Mouse (Mus musculus) midbrain, embryonic 12.5 days (tissue): ENCODE measurements around the gene Cnst. TPM values are rescaled to one million over a fixed set of nuclear protein-coding genes. Genes with fewer than 3 reads are reported as not detected.

Source experiments
- ATAC-seq: fragments of 200-750 bp; cut with Nextera tagmentation; 2 replicates; pipeline ENCODE4 v1.8.0; 2017; ENCODE audit warnings: low read depth, moderate TSS enrichment, moderate library complexity; ENCODE audit not compliant: low FRiP score
- H3K27ac ChIP-seq: fragments of 300-500 bp; sonication (generic); replicated peaks from 2 replicates; pipeline ENCODE4 v1.5.1; 2016; ENCODE audit warnings: mild to moderate bottlenecking
- H3K27me3 ChIP-seq: fragments of 300-500 bp; sonication (generic); 2 replicates; pipeline ENCODE4 v1.6.1; 2016; ENCODE audit warnings: mild to moderate bottlenecking
- H3K36me3 ChIP-seq: fragments of 300-500 bp; sonication (generic); 2 replicates; pipeline ENCODE4 v1.6.1; 2016
- H3K4me1 ChIP-seq: fragments of 300-500 bp; sonication (generic); 2 replicates; pipeline ENCODE4 v1.6.1; 2016
- H3K4me2 ChIP-seq: fragments of 300-500 bp; sonication (generic); replicated peaks from 2 replicates; pipeline ENCODE4 v1.6.1; 2016; ENCODE audit warnings: mild to moderate bottlenecking, moderate library complexity
- H3K4me3 ChIP-seq: fragments of 300-500 bp; sonication (generic); 2 replicates; pipeline ENCODE4 v1.5.1; 2016; ENCODE audit warnings: mild to moderate bottlenecking
- H3K9ac ChIP-seq: fragments of 300-500 bp; sonication (generic); replicated peaks from 2 replicates; pipeline ENCODE4 v1.6.1; 2016; ENCODE audit warnings: mild to moderate bottlenecking, moderate library complexity
- H3K9me3 ChIP-seq: fragments of 300-500 bp; sonication (generic); 2 replicates; pipeline ENCODE4 v1.6.1; 2016; ENCODE audit warnings: mild to moderate bottlenecking
- WGBS: fragments of 180-500 bp; shearing (Covaris S2); methylation state at CpG from one replicate; pipeline ENCODE4 v1.1.7; 2016; 5-methylcytosine and 5-hydroxymethylcytosine counted together
- polyA plus RNA-seq: library from polyadenylated mRNA; unstranded; fragments of >200 nt; fragmentation: Nextera tagmentation; extraction: Ambion mirVana; gene quantifications from 2 replicates; pipeline ENCODE4 v1.2.1, GENCODE M21; 2016

Gene Cnst
- polyA plus RNA-seq, 1 experiment from 2014 or later: 26.9 TPM

GRCm38 (mm10) chr1:179664309-179664930, 118.2 kb downstream of the Cnst start:
- ATAC-seq: no peak
- WGBS: 47% methylated on average over 4 of the region's 4 CpGs

GRCm38 (mm10) chr1:179666971-179667370, 120.8 kb downstream of the Cnst start:
- Histone ChIP-seq H3K4me3 (0 out of 2 replicates have a peak overlapping the region, but pooled peaks have one; percentile 87), H3K27me3 (no peaks in the 10 kb centered on the region), H3K36me3 (0 out of 2 replicates have a peak, but pooled peaks cover 7% of the 10 kb centered on the region), H3K4me2 (peak overlapping the region; percentile 68), H3K9ac (no peak overlapping the region), H3K4me1 (peaks cover 18% of the 10 kb centered on the region), H3K9me3 (no peaks in the 10 kb centered on the region), H3K27ac (peak overlapping the region; percentile 92; the same call in 1 of the 2 replicates)
- ATAC-seq: no peak
- WGBS: 60% methylated on average over 2 of the region's 2 CpGs

More at GRCm38 (mm10) chr1:179664309-179664930, 118.2 kb downstream of the Cnst start:
- Histone ChIP-seq H3K27me3 (no peaks in the 10 kb centered on the region), H3K4me2 (no peak overlapping the region), H3K36me3 (no peaks in the 10 kb centered on the region), H3K9me3 (no peaks in the 10 kb centered on the region), H3K4me3 (no peak overlapping the region), H3K4me1 (peaks cover 7% of the 10 kb centered on the region), H3K27ac (no peak overlapping the region), H3K9ac (no peak overlapping the region)

- no peak; the same call in 1 of the 2 replicates for ATAC-seq
- 0 out of 2 replicates have a peak, but pooled peaks cover 11% of the 10 kb centered on the region for H3K36me3 ChIP-seq
- 0% methylated on average over 7 of the region's 7 CpGs for WGBS
- peak overlapping the region; percentile 92 for H3K27ac ChIP-seq
- H3K4me3 ChIP-seq: peak overlapping the region; percentile 87
- H3K9me3 ChIP-seq: no peaks in the 10 kb centered on the region
- peak overlapping the region; percentile 68 for H3K4me2 ChIP-seq
- H3K9ac ChIP-seq: peak overlapping the region; percentile 89
- H3K4me1 ChIP-seq: peaks cover 18% of the 10 kb centered on the region
- H3K27me3 ChIP-seq: no peaks in the 10 kb centered on the region
Observed at GRCm38 (mm10) chr1:179667450-179667849, 121.3 kb downstream of the Cnst start.

GRCm38 (mm10) chr1:179668013-179668805, 122.0 kb downstream of the Cnst start, which contains the start of gene Sccpdh:
Gene Sccpdh (plus strand): TSS chr1:179668210.
- Histone ChIP-seq H3K36me3 (peaks cover 19% of the 10 kb centered on the region), H3K27ac (peak within 1 kb of the TSS; percentile 92), H3K9ac (peak within 1 kb of the TSS; percentile 89), H3K4me3 (peak within 1 kb of the TSS; percentile 87), H3K9me3 (no peaks in the 10 kb centered on the region), H3K27me3 (no peaks in the 10 kb centered on the region), H3K4me2 (peak within 1 kb of the TSS; percentile 68), H3K4me1 (peaks cover 18% of the 10 kb centered on the region)
- peak; percentile 96 for ATAC-seq
- WGBS: under 1% methylated on average over 79 of the region's 84 CpGs

GRCm38 (mm10) chr1:179668836-179669537, 122.8 kb downstream of the Cnst start:
- H3K27ac ChIP-seq: peak overlapping the region; percentile 92
- H3K9me3 ChIP-seq: no peaks in the 10 kb centered on the region
- ATAC-seq: peak; percentile 9; the same call in 1 of the 2 replicates
- peaks cover 27% of the 10 kb centered on the region for H3K36me3 ChIP-seq
- H3K4me1 ChIP-seq: peaks cover 18% of the 10 kb centered on the region
- H3K27me3 ChIP-seq: no peaks in the 10 kb centered on the region
- peak overlapping the region; percentile 89 for H3K9ac ChIP-seq
- H3K4me2 ChIP-seq: peak overlapping the region; percentile 68
- 21% methylated on average over 12 of the region's 12 CpGs for WGBS
- H3K4me3 ChIP-seq: peak overlapping the region; percentile 87

GRCm38 (mm10) chr1:179674355-179674754, 128.2 kb downstream of the Cnst start:
- WGBS: 95% methylated on average over 3 of the region's 3 CpGs
- ATAC-seq: no peak
- H3K9ac ChIP-seq: no peak overlapping the region
- H3K27me3 ChIP-seq: no peaks in the 10 kb centered on the region
- H3K36me3 ChIP-seq: peaks cover 61% of the 10 kb centered on the region
- H3K4me3 ChIP-seq: no peak overlapping the region
- H3K9me3 ChIP-seq: no peaks in the 10 kb centered on the region
- peaks cover 12% of the 10 kb centered on the region for H3K4me1 ChIP-seq
- H3K4me2 ChIP-seq: no peak overlapping the region
- H3K27ac ChIP-seq: no peak overlapping the region

- Histone ChIP-seq H3K36me3 (peaks cover 69% of the 10 kb centered on the region), H3K9ac (no peak overlapping the region), H3K4me2 (no peak overlapping the region), H3K4me1 (no peaks in the 10 kb centered on the region), H3K9me3 (no peaks in the 10 kb centered on the region), H3K4me3 (no peak overlapping the region), H3K27ac (no peak overlapping the region), H3K27me3 (no peaks in the 10 kb centered on the region)
- ATAC-seq: no peak
- 95% methylated on average over 2 of the region's 2 CpGs for WGBS
Observed at GRCm38 (mm10) chr1:179677031-179677430, 130.9 kb downstream of the Cnst start.

Other genes with a start within 250 kb of the Cnst start
- gene Smyd3, start 28.3 kb upstream of the Cnst start, polyA plus RNA-seq: 12.2 and 14.3 TPM in 2 replicates
- 24.6 and 27.0 TPM in 2 replicates for gene Tfb2m, start 103 bp upstream of the Cnst start, polyA plus RNA-seq
- 90.1 and 96.3 TPM in 2 replicates for gene Sccpdh, start 121.8 kb downstream of the Cnst start, polyA plus RNA-seq
- not detected in 2 replicates for gene Kif28, start 198.9 kb downstream of the Cnst start, polyA plus RNA-seq